Mouse (Mus musculus): ENCODE data around the gene Mrps30.
"Not testable (repeated sequence)": the region's sequence is repeated elsewhere in the genome, so short reads cannot be mapped to it uniquely, and the experiment has no call there.

Gene Mrps30

GRCm38 (mm10) chr13:118386511-118387447, at the start of gene Mrps30, which contains the start of gene B430218F22Rik:
Mrps30 (minus strand) TSS chr13:118387252.
B430218F22Rik (plus strand) TSS chr13:118386630.
- DNase-seq (ENCODE audit: low spot score in 2 of 2): peak; percentile 91 to 97

- DNase-seq (ENCODE audit: low spot score in 2 of 2): no peak
These were observed 33.8 kb upstream of the Mrps30 start for GRCm38 (mm10) chr13:118420847-118421246.

- DNase-seq (ENCODE audit: low spot score in 2 of 2): no peak
These were observed 33.4 kb upstream of the Mrps30 start for GRCm38 (mm10) chr13:118420408-118420807.

- no peak for DNase-seq (ENCODE audit: low spot score in 2 of 2)
These were observed 31.1 kb upstream of the Mrps30 start for GRCm38 (mm10) chr13:118418163-118418562.

GRCm38 (mm10) chr13:118411297-118411992, 24.4 kb upstream of the Mrps30 start:
- DNase-seq (ENCODE audit: low spot score in 2 of 2): no peak

- DNase-seq (ENCODE audit: low spot score in 2 of 2): no peak
These were observed 16.5 kb upstream of the Mrps30 start for GRCm38 (mm10) chr13:118403544-118403943.

- no peak for DNase-seq (ENCODE audit: low spot score in 2 of 2)
These were observed 13.3 kb upstream of the Mrps30 start for GRCm38 (mm10) chr13:118400340-118400739.

- no peak for DNase-seq (ENCODE audit: low spot score in 2 of 2)
These were observed 8.8 kb upstream of the Mrps30 start for GRCm38 (mm10) chr13:118395803-118396202.

GRCm38 (mm10) chr13:118387448-118387801, 373 bp upstream of the Mrps30 start:
- DNase-seq (ENCODE audit: low spot score in 2 of 2): not testable (repeated sequence)

GRCm38 (mm10) chr13:118380381-118380780, 6.7 kb downstream of the Mrps30 start:
- DNase-seq (ENCODE audit: low spot score in 2 of 2): no peak

GRCm38 (mm10) chr13:118379155-118379554, 7.9 kb downstream of the Mrps30 start:
- peak; percentile 44 to 77 for DNase-seq (ENCODE audit: low spot score in 2 of 2)

GRCm38 (mm10) chr13:118372871-118373270, 14.2 kb downstream of the Mrps30 start:
- DNase-seq (ENCODE audit: low spot score in 2 of 2): no peak

GRCm38 (mm10) chr13:118365774-118366173, 21.3 kb downstream of the Mrps30 start:
- no peak for DNase-seq (ENCODE audit: low spot score in 2 of 2)

- no peak for DNase-seq (ENCODE audit: low spot score in 2 of 2)
These were observed 23.7 kb downstream of the Mrps30 start for GRCm38 (mm10) chr13:118363342-118363741.

GRCm38 (mm10) chr13:118350870-118351269, 36.2 kb downstream of the Mrps30 start:
- no peak for DNase-seq (ENCODE audit: low spot score in 2 of 2)

- DNase-seq (ENCODE audit: low spot score in 2 of 2): no peak
These were observed 36.8 kb downstream of the Mrps30 start for GRCm38 (mm10) chr13:118350257-118350656.
